Mouse (Mus musculus) left cerebral cortex, adult 8-10 months (tissue): ENCODE measurements around the gene Sptbn4. TPM values are rescaled to one million over a fixed set of nuclear protein-coding genes. Genes with fewer than 3 reads are reported as not detected.

Source experiments
- DNase-seq, 2 experiments: peaks; one replicate each; pipeline ENCODE4 v3.0.0; 2022; ENCODE audit warnings: low spot score in 2 of 2
- total RNA-seq, 4 experiments: library from RNA; stranded (reverse); gene quantifications; 2 replicates each; pipeline ENCODE4 v1.2.4; 2022

Sptbn4 gene
- total RNA-seq, 4 experiments from 2014 or later: 119 to 133 (median 127) TPM

DNA sequence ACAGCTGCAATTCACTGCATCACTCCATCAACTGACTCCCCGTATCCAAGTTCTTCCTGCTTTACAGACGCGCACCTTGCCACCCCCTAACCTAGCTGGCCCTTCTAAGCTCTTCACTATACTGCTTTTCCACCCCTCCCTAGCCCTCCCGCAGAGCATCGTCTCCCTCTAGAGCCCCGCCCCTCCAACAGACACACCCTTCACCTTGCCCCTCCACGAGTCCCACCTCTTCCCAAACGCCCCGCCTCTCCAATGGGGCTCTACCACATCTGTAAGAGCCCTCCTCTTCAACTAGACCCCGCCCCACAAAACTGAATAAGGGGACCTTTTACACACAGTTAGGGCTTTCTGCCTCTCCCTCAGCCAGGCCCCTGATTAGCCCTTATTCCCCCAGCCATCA, 13.7 kb downstream of the Sptbn4 start:
- no peak for DNase-seq

GRCm38 (mm10) chr7:27433349-27433748, 14.1 kb downstream of the Sptbn4 start:
- DNase-seq: no peak

- no peak for DNase-seq
Measured at GRCm38 (mm10) chr7:27429135-27429534, 18.4 kb downstream of the Sptbn4 start.

- no peak for DNase-seq
Measured at GRCm38 (mm10) chr7:27428002-27428401, 19.5 kb downstream of the Sptbn4 start.

GRCm38 (mm10) chr7:27427387-27427786, 20.1 kb downstream of the Sptbn4 start:
- DNase-seq: no peak

DNA sequence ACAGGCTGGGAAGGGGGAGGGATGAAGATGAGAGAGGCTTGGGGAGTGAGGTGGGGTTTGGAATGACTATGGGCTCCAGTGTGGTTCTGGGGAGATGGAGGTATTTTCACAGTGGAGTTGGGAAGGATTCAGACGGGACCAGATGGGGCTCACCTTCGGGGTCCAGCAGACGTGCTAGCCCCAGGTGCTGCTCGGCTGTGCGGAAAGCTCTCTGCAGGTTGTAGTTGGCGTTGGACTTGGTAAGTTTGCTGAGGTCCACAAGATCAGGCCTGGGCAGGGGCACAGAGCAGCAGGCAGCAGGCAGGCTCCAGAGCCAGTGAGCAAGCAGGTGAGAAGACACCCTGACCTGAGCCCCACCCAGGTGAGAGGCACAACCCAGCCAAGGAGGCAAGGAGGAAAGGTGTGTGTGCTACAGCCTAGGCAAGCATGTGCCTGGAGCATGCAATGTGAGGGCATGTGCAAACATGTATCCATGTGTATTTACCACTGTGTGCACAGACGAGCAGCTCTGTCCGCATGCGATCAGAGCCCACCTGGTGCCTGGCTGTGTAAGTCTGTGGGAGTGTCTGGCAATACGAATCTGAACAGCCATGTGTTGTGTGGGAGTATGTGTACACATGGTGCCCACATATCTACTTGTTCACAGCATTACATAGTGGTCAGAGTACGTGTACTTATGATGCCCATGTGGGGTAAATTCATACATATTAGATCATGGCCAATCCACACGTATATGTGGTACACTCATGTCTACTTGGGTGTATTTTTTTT, 23.7 kb downstream of the Sptbn4 start:
- no peak for DNase-seq

- no peak for DNase-seq
Measured at GRCm38 (mm10) chr7:27419101-27419500, 28.4 kb downstream of the Sptbn4 start.

DNA sequence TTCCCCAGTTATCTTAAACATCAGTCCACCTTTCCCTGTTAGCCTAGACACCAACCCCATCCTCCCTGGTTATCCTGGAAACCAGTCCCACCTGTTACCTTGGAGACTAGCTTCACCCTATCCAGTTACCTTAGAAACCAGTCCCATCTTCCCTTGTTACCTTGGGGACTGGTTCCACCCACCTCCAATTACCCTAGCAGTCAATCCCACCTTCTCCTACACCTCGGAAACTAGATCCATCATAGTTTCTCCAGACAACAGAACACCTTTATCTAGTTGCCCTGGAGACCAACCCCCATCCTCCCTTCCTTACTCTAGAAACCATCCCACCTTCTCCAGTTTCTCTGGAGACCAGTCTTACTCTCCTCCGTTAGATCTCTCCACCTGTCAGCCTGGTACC, 30.3 kb downstream of the Sptbn4 start:
- DNase-seq: peak in 1 of 2 experiments; percentile 55

GRCm38 (mm10) chr7:27408379-27409176, 38.9 kb downstream of the Sptbn4 start:
- peak in 1 of 2 experiments; percentile 46 for DNase-seq

- DNase-seq: no peak
Measured at GRCm38 (mm10) chr7:27407816-27408215, 39.7 kb downstream of the Sptbn4 start.

DNA sequence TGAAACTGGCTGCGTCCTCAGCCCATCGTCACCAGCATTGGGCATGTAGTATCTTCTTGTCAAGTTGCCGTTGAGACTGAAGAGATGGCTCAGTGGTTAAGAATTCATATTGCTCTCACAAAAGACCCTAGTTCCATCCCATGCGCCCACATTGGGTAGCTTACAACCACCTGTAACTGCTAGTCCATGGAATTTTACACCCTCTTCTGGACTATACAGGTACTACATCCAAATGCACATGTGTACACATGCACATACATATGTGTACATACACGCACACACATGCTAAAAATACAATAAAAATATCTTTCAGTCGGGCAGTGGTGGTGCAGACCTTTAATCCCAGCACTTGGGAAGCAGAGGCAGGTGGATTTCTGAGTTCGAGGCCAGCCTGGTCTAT, 41.0 kb downstream of the Sptbn4 start:
- no peak for DNase-seq

- DNase-seq: no peak
Measured at GRCm38 (mm10) chr7:27404203-27404942, 43.1 kb downstream of the Sptbn4 start.

GRCm38 (mm10) chr7:27402675-27403074, 44.8 kb downstream of the Sptbn4 start:
- DNase-seq: peak; percentile 72 to 79

GRCm38 (mm10) chr7:27400545-27400944, 46.9 kb downstream of the Sptbn4 start:
- DNase-seq: no peak

DNA sequence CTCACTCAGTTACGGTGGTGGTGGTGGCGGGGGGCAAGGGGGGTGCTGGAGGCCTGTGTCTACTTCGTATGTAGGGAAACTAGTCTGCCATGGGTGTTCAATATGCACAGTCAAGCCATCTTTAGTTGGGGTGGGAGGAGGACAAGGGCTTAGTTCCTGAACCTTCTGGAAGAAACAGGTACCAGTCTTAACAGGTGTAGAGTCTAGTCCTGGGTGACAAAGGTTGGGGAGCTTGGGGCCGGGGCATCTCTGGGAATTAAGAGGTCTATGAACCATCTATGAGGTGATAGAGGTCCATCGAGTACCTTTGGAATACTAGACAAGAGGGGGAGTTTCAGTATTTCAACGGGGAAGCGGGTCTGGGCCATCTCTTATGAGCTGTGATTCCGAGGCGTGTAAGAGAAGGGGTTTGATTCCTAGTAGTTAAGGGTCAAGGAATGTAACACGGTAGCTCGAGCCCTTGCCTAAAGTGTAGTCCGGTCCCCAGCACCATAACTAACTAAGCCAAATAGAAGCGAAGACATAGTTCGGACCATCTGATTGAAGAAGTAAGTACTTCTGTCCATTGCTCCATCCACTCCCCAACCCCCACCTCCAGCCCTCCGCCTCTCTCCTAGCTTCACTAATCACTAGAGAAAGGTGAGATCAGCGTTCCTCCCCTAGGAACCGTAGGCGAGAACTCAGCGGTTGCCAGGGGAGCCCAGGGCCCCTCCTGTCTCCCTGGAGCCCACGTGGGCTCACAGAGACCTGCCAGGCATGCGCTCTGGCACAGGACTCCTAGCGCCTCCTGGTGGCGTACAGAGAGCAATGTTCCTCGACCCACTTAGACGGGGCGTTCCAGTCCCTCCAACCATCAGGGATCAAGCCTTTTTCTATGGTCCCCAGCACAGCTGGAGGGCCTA, 50.2 kb downstream of the Sptbn4 start:
- peak in 1 of 2 experiments; percentile 79 for DNase-seq

DNA sequence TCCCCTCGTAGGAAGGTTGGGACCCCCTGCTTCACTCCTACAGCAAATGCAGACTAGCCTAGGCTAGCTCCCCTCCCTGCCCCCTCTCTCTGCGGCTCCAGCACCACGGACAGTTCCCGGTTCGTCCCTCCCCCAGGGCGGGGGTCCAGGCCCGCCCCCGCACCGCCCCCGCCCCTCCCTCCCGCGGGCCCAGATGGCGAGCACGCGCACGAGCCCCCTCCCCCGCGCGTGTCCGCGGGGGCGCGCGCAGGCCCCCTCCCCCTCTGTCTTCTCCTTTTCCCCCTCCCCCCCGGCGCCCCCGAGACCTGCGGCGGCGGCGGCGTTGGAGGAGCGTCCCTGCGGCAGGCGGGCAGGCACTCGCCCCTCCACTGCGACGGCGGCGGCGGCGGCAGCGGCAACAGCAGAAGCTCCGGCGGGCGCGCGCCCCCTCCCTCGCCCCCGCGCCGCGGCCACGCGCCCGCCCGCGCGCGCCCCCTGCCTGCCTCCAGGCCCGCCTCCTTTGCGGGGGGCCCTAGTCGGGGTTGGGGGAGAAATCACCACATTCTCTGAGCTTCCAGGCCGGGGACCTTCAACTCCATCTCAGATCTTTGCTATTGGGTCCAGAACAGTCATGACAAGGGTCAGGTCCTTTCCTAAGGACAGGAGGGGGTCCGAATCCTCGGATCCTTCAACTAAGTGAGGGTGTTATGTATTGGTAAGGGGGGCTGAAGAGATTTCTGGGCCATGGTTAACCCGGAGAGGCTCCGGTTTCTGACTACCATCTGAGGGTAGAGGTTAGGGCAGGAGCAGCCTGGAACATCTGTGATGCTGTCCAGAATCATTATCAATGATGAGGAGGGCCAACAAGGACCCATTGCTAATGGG, 51.1 kb downstream of the Sptbn4 start:
- peak in 1 of 2 experiments; percentile 51 for DNase-seq

DNA sequence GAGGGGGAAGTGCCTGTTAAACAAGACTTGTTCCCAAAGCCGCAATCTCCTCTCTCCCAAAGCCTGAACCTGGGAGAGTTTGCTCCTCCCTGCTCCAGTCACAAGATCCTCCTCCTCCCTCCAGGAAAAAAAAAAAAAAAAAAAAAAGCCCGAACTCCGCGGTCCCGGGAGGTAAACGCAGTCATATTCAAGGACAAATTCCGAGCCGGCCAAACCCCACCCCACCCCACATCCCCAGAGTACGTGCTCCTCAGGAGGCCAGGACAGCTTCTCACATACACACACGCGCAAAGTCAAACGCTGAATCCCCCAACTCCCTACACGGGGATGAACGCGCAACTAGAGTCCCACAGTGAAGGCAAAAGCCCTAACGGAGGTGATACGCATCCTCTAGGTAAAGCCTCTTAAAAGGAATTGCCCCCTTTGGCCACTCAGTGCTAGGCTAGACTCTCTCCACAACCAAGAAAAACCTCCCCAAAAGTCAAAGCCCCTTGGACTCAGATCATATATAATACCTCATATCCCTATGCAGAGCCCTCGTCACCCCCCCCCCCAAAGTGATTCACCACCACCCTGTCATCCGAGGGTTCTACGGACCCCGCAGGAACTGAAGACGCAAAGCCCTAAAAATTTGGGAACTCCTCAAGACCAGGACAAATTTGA, 51.8 kb downstream of the Sptbn4 start:
- no peak for DNase-seq

DNA sequence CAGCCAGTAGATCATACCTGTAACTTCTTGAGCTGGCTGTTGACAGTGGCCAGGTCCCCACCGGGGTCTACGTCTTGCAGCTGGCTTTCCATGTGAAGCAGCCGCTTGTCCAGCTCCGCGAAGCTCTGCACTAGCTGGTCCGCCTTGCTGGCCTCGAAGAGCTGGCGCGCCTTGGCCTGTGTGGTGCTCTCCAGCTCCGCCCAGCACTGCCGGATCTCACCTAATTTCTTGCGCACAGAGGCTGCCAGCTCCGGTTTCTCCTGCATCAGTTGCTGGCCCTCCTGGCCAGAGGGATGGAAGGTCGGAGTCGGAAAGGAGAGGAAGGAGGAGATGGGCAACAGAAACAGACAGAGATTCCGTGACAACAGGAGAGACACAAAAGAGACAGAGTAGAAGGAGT, 56.1 kb downstream of the Sptbn4 start:
- no peak for DNase-seq

DNA sequence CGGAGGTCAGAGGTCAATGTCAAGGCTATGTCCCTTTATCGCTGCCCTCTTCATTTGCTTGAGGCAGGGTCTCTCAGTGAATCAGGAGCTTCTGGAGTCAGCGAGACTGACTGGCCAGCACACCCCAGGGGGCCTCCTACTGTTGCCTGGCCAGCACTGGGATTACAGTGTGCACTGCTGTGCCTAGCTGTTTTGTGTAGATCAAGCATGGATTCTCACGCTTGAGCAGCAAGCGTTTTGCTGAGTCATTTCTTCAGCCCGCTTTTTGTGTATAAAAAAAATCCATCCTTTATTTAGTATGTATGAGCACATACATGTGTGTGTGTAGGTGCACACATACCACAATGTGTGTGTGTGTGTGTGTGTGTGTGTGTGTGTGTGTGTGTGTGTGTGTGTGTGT, 58.3 kb downstream of the Sptbn4 start:
- no peak for DNase-seq
